Mouse (Mus musculus) erythroblast, embryonic 14.5 days (primary cell): ENCODE data around the gene Acod1.

Experiments used
- GATA1 ChIP-seq: IDR thresholded peaks from 2 replicates; pipeline ENCODE4 v1.6.1; 2012; ENCODE audit warnings: low read length, inconsistent platforms, mixed read lengths
- TAL1 ChIP-seq: IDR thresholded peaks from 3 replicates; pipeline ENCODE4 v1.6.1; 2012; ENCODE audit warnings: low read length, inconsistent platforms, mixed read lengths

DNA sequence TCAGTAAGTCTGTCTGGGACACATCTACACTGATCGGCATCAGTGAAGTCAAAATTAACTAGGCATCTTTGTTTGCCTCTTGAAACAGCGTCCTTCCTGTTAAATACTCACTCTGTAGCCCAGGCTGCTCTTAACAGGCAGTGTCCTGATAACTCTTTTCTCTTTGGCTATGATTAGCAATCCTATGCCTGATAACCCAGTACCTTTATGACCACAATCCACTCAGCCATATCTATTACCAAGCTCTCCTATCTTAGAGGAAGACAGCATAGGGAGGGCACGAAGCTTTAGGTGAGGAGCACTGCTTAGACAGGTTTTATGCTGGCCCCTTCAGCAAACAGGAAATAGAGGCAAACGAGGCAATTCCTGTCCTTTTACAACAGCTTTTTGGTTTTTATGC, 46.9 kb downstream of the Acod1 start:
- TF ChIP-seq TAL1 = no peak
- no peak for TF ChIP-seq GATA1
